Mouse (Mus musculus) intestine, embryonic 14.5 days (tissue): ENCODE measurements at regions not wholly inside any gene's neighbourhood (a gene's known extent, or its start where the extent isn't known, plus 50 kb on each side); places are given as distances from the start of the nearest gene placed in this dataset.

Experiments
- ATAC-seq: fragments of 200-750 bp; cut with Nextera tagmentation; replicated peaks from 2 replicates; pipeline ENCODE4 v1.8.0; 2017; ENCODE audit warnings: low read depth, moderate number of reproducible peaks, moderate TSS enrichment, moderate library complexity; ENCODE audit not compliant: low FRiP score, low TSS enrichment
- DNase-seq: peaks from one replicate; pipeline ENCODE4 v3.0.0-alpha.2; 2018; ENCODE audit warnings: low spot score
- H3K27ac ChIP-seq: fragments of 300-500 bp; sonication (generic); 2 replicates; pipeline ENCODE4 v1.5.1; 2014; ENCODE audit warnings: low read depth, mild to moderate bottlenecking, control low read depth
- H3K27me3 ChIP-seq: fragments of 300-500 bp; sonication (generic); replicated peaks from 2 replicates; pipeline ENCODE4 v1.6.1; 2014; ENCODE audit warnings: low read length, control low read depth; ENCODE audit not compliant: control insufficient read depth, insufficient read depth
- H3K36me3 ChIP-seq: fragments of 300-500 bp; sonication (generic); 2 replicates; pipeline ENCODE4 v1.6.1; 2014; ENCODE audit warnings: low read length, control low read depth; ENCODE audit not compliant: control insufficient read depth, insufficient read depth
- H3K4me1 ChIP-seq: fragments of 300-500 bp; sonication (generic); replicated peaks from 2 replicates; pipeline ENCODE4 v1.6.1; 2014; ENCODE audit warnings: low read length, control low read depth, mixed read lengths; ENCODE audit not compliant: control insufficient read depth, insufficient read depth
- H3K4me2 ChIP-seq: fragments of 300-500 bp; sonication (generic); 2 replicates; pipeline ENCODE4 v1.6.1; 2014; ENCODE audit warnings: low read length
- H3K4me3 ChIP-seq: fragments of 300-500 bp; sonication (generic); 2 replicates; pipeline ENCODE4 v1.5.1; 2014; ENCODE audit warnings: low read depth, low read length, control low read depth, mixed read lengths
- H3K9ac ChIP-seq: fragments of 300-500 bp; sonication (generic); 2 replicates; pipeline ENCODE4 v1.6.1; 2014; ENCODE audit warnings: mild to moderate bottlenecking, low read length
- H3K9me3 ChIP-seq: fragments of 300-500 bp; sonication (generic); 2 replicates; pipeline ENCODE4 v1.6.1; 2016; ENCODE audit warnings: low read length, control low read depth; ENCODE audit not compliant: control insufficient read depth
- WGBS: fragments of 180-500 bp; shearing (Covaris S2); extraction: QIAGEN DNeasy Blood & Tissue Kit; methylation state at CpG from one replicate; pipeline ENCODE4 v1.1.7; 2014; 5-methylcytosine and 5-hydroxymethylcytosine counted together

- WGBS = 91% methylated on average over 7 of the region's 7 CpGs
- H3K27ac ChIP-seq = no peak overlapping the region
- no peak for ATAC-seq
These were observed 50.4 kb upstream of the Cyp1b1 start for GRCm38 (mm10) chr17:79765061-79765794.

More at GRCm38 (mm10) chr17:79765061-79765794, 50.4 kb upstream of the Cyp1b1 start:
- Histone ChIP-seq H3K4me1 (no peaks in the 10 kb centered on the region), H3K27me3 (no peaks in the 10 kb centered on the region), H3K4me2 (no peak overlapping the region), H3K4me3 (no peak overlapping the region), H3K9me3 (no peaks in the 10 kb centered on the region), H3K9ac (no peak overlapping the region), H3K36me3 (no peaks in the 10 kb centered on the region)
- DNase-seq = no peak
